Mouse (Mus musculus) liver, embryonic 14.5 days (tissue): ENCODE data around the gene Zdhhc22. TPM values are rescaled to one million over a fixed set of nuclear protein-coding genes. Genes with fewer than 3 reads are reported as not detected.

Source experiments
- ATAC-seq: fragments of 200-750 bp; cut with Nextera tagmentation; 2 replicates; pipeline ENCODE4 v1.8.0; 2017; ENCODE audit warnings: moderate number of reproducible peaks, mild to moderate bottlenecking, moderate library complexity; ENCODE audit not compliant: insufficient read depth
- DNase-seq, 3 experiments: peaks; one replicate each; pipeline ENCODE4 v3.0.0-alpha.2; 2012 to 2013; ENCODE audit warnings: low read depth in 3 of 3, low spot score in 3 of 3
- H3K27ac ChIP-seq: fragments of 300-500 bp; sonication (generic); 2 replicates; pipeline ENCODE4 v1.5.1; 2014; ENCODE audit warnings: moderate library complexity, mild to moderate bottlenecking, control low read depth, inconsistent platforms
- H3K27me3 ChIP-seq: fragments of 300-500 bp; sonication (generic); 2 replicates; pipeline ENCODE4 v1.6.1; 2014; ENCODE audit warnings: mild to moderate bottlenecking, low read length, moderate library complexity; ENCODE audit not compliant: control insufficient read depth, insufficient read depth
- H3K36me3 ChIP-seq: fragments of 300-500 bp; sonication (generic); replicated peaks from 2 replicates; pipeline ENCODE4 v1.6.1; 2014; ENCODE audit warnings: low read depth; ENCODE audit not compliant: control insufficient read depth, insufficient read depth
- H3K4me1 ChIP-seq, 2 experiments: fragments of 200-500 bp in 1 of 2; fragments of 300-500 bp in 1 of 2; sonication (generic) in 1 of 2; replicated peaks; 2 replicates each; pipeline ENCODE4 v1.6.1; 2012 to 2014; ENCODE audit warnings: antibody characterized with exemption in 1 of 2, inconsistent platforms in 1 of 2, low read length in 1 of 2; ENCODE audit not compliant: control insufficient read depth in 2 of 2, insufficient read depth in 2 of 2
- H3K4me2 ChIP-seq: fragments of 300-500 bp; sonication (generic); 2 replicates; pipeline ENCODE4 v1.6.1; 2014; ENCODE audit warnings: low read depth, mild to moderate bottlenecking, control low read depth, moderate library complexity
- H3K4me3 ChIP-seq, 2 experiments: fragments of 200-500 bp in 1 of 2; fragments of 300-500 bp in 1 of 2; sonication (generic) in 1 of 2; 2 replicates each; pipeline ENCODE4 v1.5.1; 2012 to 2014; ENCODE audit warnings: low read depth in 2 of 2, low read length in 2 of 2, mild to moderate bottlenecking in 2 of 2, control low read depth in 1 of 2, inconsistent platforms in 1 of 2, moderate library complexity in 1 of 2; ENCODE audit not compliant: insufficient read depth in 1 of 2
- H3K9ac ChIP-seq: fragments of 300-500 bp; sonication (generic); replicated peaks from 2 replicates; pipeline ENCODE4 v1.6.1; 2014; ENCODE audit warnings: mild to moderate bottlenecking, control low read depth, moderate library complexity
- H3K9me3 ChIP-seq: fragments of 300-500 bp; sonication (generic); 2 replicates; pipeline ENCODE4 v1.6.1; 2016; ENCODE audit warnings: low read length, mixed read lengths; ENCODE audit not compliant: control insufficient read depth
- CTCF ChIP-seq: IDR thresholded peaks from 2 replicates; pipeline ENCODE4 v1.5.1; 2016; ENCODE audit warnings: antibody characterized with exemption, low read depth, control low read depth
- EP300 ChIP-seq: IDR thresholded peaks from 2 replicates; pipeline ENCODE4 v1.6.1; 2016; ENCODE audit warnings: antibody characterized with exemption, low read depth
- WGBS: fragments of 180-500 bp; shearing (Covaris S2); extraction: QIAGEN DNeasy Blood & Tissue Kit; methylation state at CpG from one replicate; pipeline ENCODE4 v1.1.7; 2014; ENCODE audit not compliant: insufficient replicate concordance; 5-methylcytosine and 5-hydroxymethylcytosine counted together
- polyA plus RNA-seq, 2 experiments: library from polyadenylated mRNA; depleted of rRNA in 1 of 2; stranded (reverse) in 1 of 2; unstranded in 1 of 2; fragments of >200 nt; fragmentation: Nextera tagmentation in 1 of 2; extraction: Ambion mirVana in 1 of 2; gene quantifications; 2 replicates each; pipeline versions ENCODE4 v1.2.1 to v1.2.3; 2012 to 2014

Zdhhc22 gene
- polyA plus RNA-seq, 2 experiments: not detected

- Histone ChIP-seq H3K9me3 (no peaks in the 10 kb centered on the region), H3K4me3 (no peak overlapping the region), H3K4me1 (no peaks in the 10 kb centered on the region), H3K27me3 (no peaks in the 10 kb centered on the region), H3K27ac (no peak overlapping the region), H3K4me2 (no peak overlapping the region), H3K9ac (no peak overlapping the region), H3K36me3 (no peaks in the 10 kb centered on the region)
- no peak for ATAC-seq
- no peak for TF ChIP-seq CTCF
- no peak for TF ChIP-seq EP300
- no peak for DNase-seq
- 35% methylated on average over 7 of the region's 7 CpGs for WGBS
These were observed 12.0 kb upstream of the Zdhhc22 start for GRCm38 (mm10) chr12:87002209-87002608.

- Histone ChIP-seq H3K27me3 (no peaks in the 10 kb centered on the region), H3K9ac (no peak overlapping the region), H3K4me1 (no peaks in the 10 kb centered on the region), H3K36me3 (no peaks in the 10 kb centered on the region), H3K27ac (no peak overlapping the region), H3K9me3 (no peaks in the 10 kb centered on the region), H3K4me3 (no peak overlapping the region), H3K4me2 (no peak overlapping the region)
- no peak for DNase-seq
- no peak; the same call in 1 of the 2 replicates for TF ChIP-seq CTCF
- TF ChIP-seq EP300: no peak
- ATAC-seq: no peak
- WGBS: 38% methylated on average over 6 of the region's 6 CpGs
These were observed 10.6 kb upstream of the Zdhhc22 start for GRCm38 (mm10) chr12:87000840-87001176.

GRCm38 (mm10) chr12:87000151-87000839 is 10.1 kb upstream of the Zdhhc22 start:
- WGBS: 52% methylated on average over 5 of the region's 5 CpGs
- Histone ChIP-seq H3K9ac (no peak overlapping the region), H3K4me1 (no peaks in the 10 kb centered on the region), H3K27ac (no peak overlapping the region), H3K9me3 (no peaks in the 10 kb centered on the region), H3K36me3 (no peaks in the 10 kb centered on the region), H3K4me2 (no peak overlapping the region), H3K4me3 (no peak overlapping the region), H3K27me3 (no peaks in the 10 kb centered on the region)
- ATAC-seq (no peak), DNase-seq (no peak)
- TF ChIP-seq EP300 (no peak), CTCF (peak; percentile 32; the same call in 1 of the 2 replicates)

GRCm38 (mm10) chr12:86999283-86999820 is 9.1 kb upstream of the Zdhhc22 start:
- DNase-seq (no peak), ATAC-seq (no peak)
- Histone ChIP-seq H3K4me2 (no peak overlapping the region), H3K9me3 (no peaks in the 10 kb centered on the region), H3K4me1 (no peaks in the 10 kb centered on the region), H3K27me3 (no peaks in the 10 kb centered on the region), H3K27ac (no peak overlapping the region), H3K9ac (no peak overlapping the region), H3K36me3 (no peaks in the 10 kb centered on the region), H3K4me3 (no peak overlapping the region)
- no peak for TF ChIP-seq CTCF
- 59% methylated on average over 10 of the region's 10 CpGs for WGBS

GRCm38 (mm10) chr12:86998699-86999098 is 8.5 kb upstream of the Zdhhc22 start:
- H3K4me2 ChIP-seq: no peak overlapping the region
- no peak overlapping the region for H3K9ac ChIP-seq
- no peaks in the 10 kb centered on the region for H3K27me3 ChIP-seq
- DNase-seq: no peak
- no peaks in the 10 kb centered on the region for H3K4me1 ChIP-seq
- H3K27ac ChIP-seq: no peak overlapping the region
- H3K4me3 ChIP-seq: no peak overlapping the region
- H3K36me3 ChIP-seq: no peaks in the 10 kb centered on the region
- TF ChIP-seq EP300: no peak
- peak; percentile 69 for TF ChIP-seq CTCF
- 72% methylated on average over 4 of the region's 4 CpGs for WGBS
- no peak for ATAC-seq
- no peaks in the 10 kb centered on the region for H3K9me3 ChIP-seq
